Mouse (Mus musculus) hindbrain, embryonic 10.5 days (tissue): Measurements from ENCODE around the gene Col15a1. TPM values are rescaled to one million over a fixed set of nuclear protein-coding genes. Genes with fewer than 3 reads are reported as not detected.

Source experiments
- DNase-seq: peaks from one replicate; pipeline ENCODE4 v3.0.0-alpha.2; 2017; ENCODE audit warnings: low spot score
- H3K27ac ChIP-seq: fragments of 300-500 bp; sonication (generic); 2 replicates; pipeline ENCODE4 v1.5.1; 2016; ENCODE audit warnings: mild to moderate bottlenecking, moderate library complexity
- H3K27me3 ChIP-seq: fragments of 300-500 bp; sonication (generic); 2 replicates; pipeline ENCODE4 v1.6.1; 2016; ENCODE audit warnings: mild to moderate bottlenecking; ENCODE audit not compliant: poor library complexity, insufficient read depth, severe bottlenecking
- H3K36me3 ChIP-seq: fragments of 300-500 bp; sonication (generic); 2 replicates; pipeline ENCODE4 v1.6.1; 2016; ENCODE audit warnings: mild to moderate bottlenecking, moderate library complexity
- H3K4me1 ChIP-seq: fragments of 300-500 bp; sonication (generic); replicated peaks from 2 replicates; pipeline ENCODE4 v1.6.1; 2016; ENCODE audit warnings: mild to moderate bottlenecking
- H3K4me3 ChIP-seq: fragments of 300-500 bp; sonication (generic); 2 replicates; pipeline ENCODE4 v1.5.1; 2016; ENCODE audit warnings: mild to moderate bottlenecking, moderate library complexity
- H3K9me3 ChIP-seq: fragments of 300-500 bp; sonication (generic); 2 replicates; pipeline ENCODE4 v1.6.1; 2016; ENCODE audit warnings: mild to moderate bottlenecking, moderate library complexity
- WGBS: fragments of 180-500 bp; shearing (Covaris S2); methylation state at CpG from one replicate; pipeline ENCODE4 v1.1.7; 2016; 5-methylcytosine and 5-hydroxymethylcytosine counted together
- polyA plus RNA-seq: library from polyadenylated mRNA; unstranded; fragments of >200 nt; fragmentation: Nextera tagmentation; extraction: Ambion mirVana; gene quantifications from 2 replicates; pipeline ENCODE4 v1.2.1, GENCODE M21; 2016

The Col15a1 gene
- polyA plus RNA-seq, 1 experiment from 2014 or later: 4.7 TPM

DNA sequence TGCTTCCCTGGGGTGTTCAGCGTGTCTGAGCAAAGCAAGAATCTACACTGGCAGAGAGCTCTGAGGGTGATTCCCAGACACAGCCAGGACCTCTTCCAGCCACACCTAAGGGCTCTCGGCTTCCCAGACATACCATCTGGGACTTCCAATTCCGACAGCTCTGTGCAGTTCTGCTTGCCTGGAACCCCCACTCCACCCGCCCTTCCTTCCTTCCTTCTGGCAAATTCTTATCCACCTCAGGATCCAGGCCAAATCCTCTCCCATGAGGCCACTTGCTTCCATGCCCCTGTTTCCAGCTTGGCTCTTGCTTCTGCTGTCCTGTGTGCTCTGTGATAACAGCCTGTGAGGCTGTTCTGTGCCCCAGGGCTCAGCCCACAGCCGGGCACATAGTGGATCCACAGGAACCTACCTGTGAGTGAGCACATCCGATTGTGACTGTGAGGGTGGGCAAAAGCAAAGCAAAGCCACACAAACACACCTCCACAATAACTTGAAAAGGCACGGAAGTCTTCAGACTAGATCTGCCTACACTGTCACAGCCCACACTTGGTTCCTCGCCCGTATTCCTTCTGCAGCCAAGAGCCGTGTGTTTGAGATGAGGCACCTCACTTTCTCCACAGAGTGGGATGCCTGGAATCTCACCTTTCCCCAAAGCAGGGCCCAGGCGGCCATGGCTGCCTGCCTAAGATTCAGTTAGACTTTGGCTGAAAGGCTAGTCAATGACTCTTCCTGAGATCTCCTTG lies 43.9 kb downstream of the Col15a1 start:
- Histone ChIP-seq H3K36me3 (no peaks in the 10 kb centered on the region), H3K27ac (no peak overlapping the region), H3K27me3 (no peaks in the 10 kb centered on the region), H3K4me3 (no peak overlapping the region), H3K9me3 (0 out of 2 replicates have a peak, but pooled peaks cover 4% of the 10 kb centered on the region), H3K4me1 (peaks cover 7% of the 10 kb centered on the region; the same call in 1 of the 2 replicates)
- DNase-seq: no peak
- WGBS: 89% methylated on average over 11 of the region's 11 CpGs

DNA sequence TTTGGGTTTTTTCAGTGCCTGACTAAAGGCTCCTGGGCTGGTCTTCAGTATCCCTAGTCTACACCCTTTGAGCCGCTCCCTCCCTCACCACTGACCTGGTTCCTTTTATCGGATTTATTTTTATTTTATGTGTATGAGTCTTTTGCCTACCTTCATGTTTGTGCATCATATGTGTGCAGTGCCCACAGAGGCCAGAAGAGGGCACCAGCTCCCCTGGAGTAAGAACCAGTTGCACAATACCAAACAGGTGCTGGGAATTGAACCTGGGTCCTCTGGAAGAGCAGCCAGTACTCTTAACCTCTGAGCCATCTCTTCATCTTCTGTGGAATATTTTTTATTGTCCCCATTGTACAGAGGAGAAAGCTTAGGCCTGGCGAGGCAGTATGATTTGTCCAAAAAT lies 44.7 kb downstream of the Col15a1 start:
- Histone ChIP-seq H3K9me3 (0 out of 2 replicates have a peak, but pooled peaks cover 4% of the 10 kb centered on the region), H3K27ac (no peak overlapping the region), H3K36me3 (no peaks in the 10 kb centered on the region), H3K27me3 (no peaks in the 10 kb centered on the region), H3K4me1 (peaks cover 5% of the 10 kb centered on the region; the same call in 1 of the 2 replicates), H3K4me3 (no peak overlapping the region)
- 95% methylated on average over 3 of the region's 3 CpGs for WGBS
- DNase-seq: no peak

DNA sequence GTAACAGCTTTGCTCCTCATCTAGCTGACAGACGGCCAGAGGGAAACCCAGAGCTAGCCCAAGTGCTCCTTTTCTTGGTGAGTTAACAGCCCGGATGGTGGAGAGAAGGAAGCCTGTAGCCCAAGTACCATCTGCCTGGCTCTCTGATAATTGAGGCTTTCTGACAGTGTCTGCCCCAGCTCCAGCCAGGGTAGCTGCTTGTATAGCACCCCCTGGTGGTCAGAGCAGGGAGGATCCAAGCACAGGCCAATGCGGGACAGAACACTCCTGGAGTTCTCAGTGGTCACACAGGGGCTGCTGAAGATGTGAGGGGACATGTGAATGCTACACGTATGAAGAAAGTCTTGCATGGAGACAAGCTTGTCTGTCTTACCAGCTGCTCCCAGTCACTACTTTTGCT lies 47.7 kb downstream of the Col15a1 start:
- Histone ChIP-seq H3K27ac (no peak overlapping the region), H3K4me1 (no peaks in the 10 kb centered on the region; the same call in 1 of the 2 replicates), H3K4me3 (no peak overlapping the region), H3K9me3 (0 out of 2 replicates have a peak, but pooled peaks cover 4% of the 10 kb centered on the region), H3K36me3 (no peaks in the 10 kb centered on the region), H3K27me3 (no peaks in the 10 kb centered on the region)
- peak; percentile 75 for DNase-seq
- 35% methylated on average over 4 of the region's 4 CpGs for WGBS

DNA sequence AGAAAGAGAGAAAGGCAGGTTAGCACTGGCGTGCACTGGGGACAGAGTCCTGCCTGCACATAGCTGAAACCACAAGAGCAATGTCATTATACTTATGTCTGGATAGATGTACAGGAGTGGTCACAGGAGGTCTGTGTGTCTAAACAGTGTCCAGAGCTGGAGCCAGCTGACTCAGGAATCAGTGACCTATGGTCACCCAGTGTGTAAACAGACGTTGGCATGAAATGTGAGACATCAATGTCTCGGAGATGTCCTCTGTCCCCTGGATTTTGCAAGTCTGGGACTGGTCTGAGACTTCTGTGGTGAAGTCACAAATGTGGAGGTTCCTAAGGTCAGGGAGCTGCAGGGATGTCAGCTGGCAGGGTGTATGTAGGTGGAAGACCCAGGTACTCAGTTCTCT lies 50.2 kb downstream of the Col15a1 start:
- H3K4me1 ChIP-seq: peaks cover under 1% of the 10 kb centered on the region; the same call in 1 of the 2 replicates
- no peak overlapping the region for H3K4me3 ChIP-seq
- no peak overlapping the region for H3K27ac ChIP-seq
- no peaks in the 10 kb centered on the region for H3K36me3 ChIP-seq
- no peak for DNase-seq
- no peaks in the 10 kb centered on the region for H3K9me3 ChIP-seq
- WGBS: 71% methylated on average over 3 of the region's 3 CpGs
- H3K27me3 ChIP-seq: no peaks in the 10 kb centered on the region

DNA sequence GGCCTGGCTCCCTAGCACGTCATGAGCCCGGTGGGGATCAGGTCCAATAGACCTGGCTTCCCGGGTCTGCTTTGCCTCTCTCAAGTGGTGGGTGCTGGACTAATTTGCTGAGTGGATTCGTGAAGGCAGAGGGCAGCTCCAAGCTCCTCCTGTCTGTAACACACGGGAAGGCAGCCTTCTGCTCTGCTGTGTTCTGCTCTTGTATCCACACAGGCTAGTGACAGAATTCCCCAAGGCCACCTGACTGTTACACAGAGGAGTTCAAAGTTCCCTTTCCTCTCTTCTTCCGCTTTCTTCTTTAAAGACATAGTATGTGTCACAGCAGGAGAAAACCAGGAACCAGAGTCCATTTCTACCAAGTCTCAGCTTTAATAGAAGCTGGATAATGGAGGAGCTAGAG lies 53.1 kb downstream of the Col15a1 start:
- H3K4me3 ChIP-seq: no peak overlapping the region
- no peak for DNase-seq
- no peaks in the 10 kb centered on the region for H3K36me3 ChIP-seq
- WGBS: 81% methylated on average over 6 of the region's 6 CpGs
- no peaks in the 10 kb centered on the region for H3K9me3 ChIP-seq
- no peak overlapping the region for H3K27ac ChIP-seq
- peaks cover 5% of the 10 kb centered on the region; the same call in 1 of the 2 replicates for H3K4me1 ChIP-seq
- H3K27me3 ChIP-seq: no peaks in the 10 kb centered on the region

DNA sequence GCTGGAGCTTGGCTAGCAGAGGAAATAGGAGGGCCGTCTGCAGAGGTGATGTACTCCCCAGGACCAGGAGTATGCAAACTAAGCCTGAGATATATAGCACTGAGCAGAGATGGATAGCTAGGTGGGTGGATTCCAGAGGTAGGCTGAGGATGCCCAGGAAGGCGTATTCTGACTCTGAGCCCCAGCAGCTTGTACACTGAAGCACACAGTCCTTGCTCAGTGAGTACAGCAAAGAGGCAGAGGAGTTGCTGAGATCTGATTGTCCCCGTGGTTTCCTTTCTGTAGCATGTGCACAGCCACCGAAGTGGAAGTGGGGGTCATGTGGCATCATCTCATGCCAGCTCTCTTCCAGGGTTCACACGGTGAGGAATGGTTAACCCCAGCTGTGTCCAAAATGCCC lies 54.0 kb downstream of the Col15a1 start:
- no peaks in the 10 kb centered on the region for H3K36me3 ChIP-seq
- H3K27ac ChIP-seq: no peak overlapping the region
- no peak overlapping the region for H3K4me3 ChIP-seq
- no peaks in the 10 kb centered on the region for H3K27me3 ChIP-seq
- H3K4me1 ChIP-seq: peaks cover 5% of the 10 kb centered on the region; the same call in 1 of the 2 replicates
- no peak for DNase-seq
- 78% methylated on average over 5 of the region's 5 CpGs for WGBS
- no peaks in the 10 kb centered on the region for H3K9me3 ChIP-seq

DNA sequence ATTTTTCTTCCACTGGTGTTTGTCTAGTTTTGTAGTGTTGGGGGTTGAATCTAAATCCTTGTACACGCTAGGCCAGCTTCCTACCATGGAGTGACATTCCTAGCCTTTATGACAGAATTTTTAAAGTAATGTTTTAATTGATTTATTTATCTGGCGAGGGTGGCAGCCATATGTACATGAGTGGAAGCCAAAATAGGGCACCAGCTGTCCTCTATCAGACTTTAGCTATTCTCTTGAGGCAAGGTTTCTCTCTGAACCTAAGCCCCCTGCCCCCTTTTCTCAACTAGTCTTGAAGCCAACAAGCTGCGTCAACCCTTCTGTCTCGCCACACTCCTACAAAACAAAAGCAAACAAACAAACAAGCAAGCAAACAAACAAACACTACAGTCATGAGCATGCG lies 57.6 kb downstream of the Col15a1 start:
- Histone ChIP-seq H3K4me1 (peaks cover 11% of the 10 kb centered on the region; the same call in 1 of the 2 replicates), H3K4me3 (no peak overlapping the region), H3K9me3 (no peaks in the 10 kb centered on the region), H3K27ac (no peak overlapping the region), H3K36me3 (no peaks in the 10 kb centered on the region), H3K27me3 (no peaks in the 10 kb centered on the region)
- no peak for DNase-seq
- WGBS: 83% methylated on average over 5 of the region's 5 CpGs

DNA sequence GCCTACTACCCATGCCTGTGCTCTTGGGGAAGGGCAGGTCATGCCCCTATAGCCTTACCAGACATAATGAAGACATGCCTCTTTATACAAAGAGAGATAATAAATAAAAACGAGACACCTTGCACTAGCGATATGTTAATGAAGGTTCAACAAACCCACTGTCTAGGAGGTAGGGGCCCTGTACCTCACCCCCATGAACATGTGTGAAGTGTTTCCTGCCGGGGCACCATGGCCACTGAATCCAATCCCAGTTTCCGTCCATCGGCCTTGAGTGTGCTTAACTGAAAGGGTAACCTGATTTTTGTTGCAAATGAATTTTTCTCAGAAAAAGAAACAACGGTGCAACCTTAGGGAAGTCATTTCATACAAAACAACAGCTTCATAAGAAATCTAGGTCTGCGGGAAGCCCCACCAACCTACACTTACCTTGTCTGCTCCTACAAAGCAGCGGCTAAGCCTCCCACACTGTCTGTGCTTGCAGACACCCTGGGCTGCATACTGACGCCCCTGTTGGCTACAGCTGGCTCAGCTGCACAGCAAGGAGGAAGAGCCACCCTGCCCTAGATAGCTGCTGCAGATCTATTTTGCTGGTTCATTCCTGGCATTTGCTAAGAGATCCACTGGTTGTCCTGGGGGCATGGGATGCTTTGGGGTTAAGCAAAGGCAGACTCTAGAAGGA lies 64.6 kb downstream of the Col15a1 start:
- Histone ChIP-seq H3K4me3 (no peak overlapping the region), H3K9me3 (no peaks in the 10 kb centered on the region), H3K4me1 (0 out of 2 replicates have a peak, but pooled peaks cover 4% of the 10 kb centered on the region), H3K36me3 (no peaks in the 10 kb centered on the region), H3K27ac (no peak overlapping the region), H3K27me3 (no peaks in the 10 kb centered on the region)
- 84% methylated on average over 9 of the region's 9 CpGs for WGBS
- no peak for DNase-seq

DNA sequence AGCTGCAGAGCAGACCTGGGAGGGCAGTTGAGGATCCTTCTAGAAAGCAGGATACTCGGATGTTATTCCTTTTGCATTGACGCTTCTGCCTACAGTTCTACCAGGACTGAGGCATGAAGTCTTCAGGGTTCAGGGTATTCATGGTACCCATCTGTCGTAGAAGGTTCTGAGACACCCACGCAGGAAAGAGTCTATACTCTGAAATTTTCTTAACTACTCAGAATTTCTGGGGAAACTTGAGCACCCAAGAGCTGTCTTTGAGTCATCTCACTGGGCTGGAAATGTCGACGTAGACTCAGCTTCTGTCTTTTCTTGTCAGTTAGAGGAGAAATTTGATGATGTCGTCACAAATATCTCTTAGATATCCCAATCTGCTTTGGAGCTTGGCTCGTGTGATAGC lies 65.8 kb downstream of the Col15a1 start:
- no peaks in the 10 kb centered on the region for H3K9me3 ChIP-seq
- no peaks in the 10 kb centered on the region for H3K27me3 ChIP-seq
- WGBS: 89% methylated on average over 8 of the region's 8 CpGs
- no peak overlapping the region for H3K27ac ChIP-seq
- H3K4me1 ChIP-seq: 0 out of 2 replicates have a peak, but pooled peaks cover 4% of the 10 kb centered on the region
- DNase-seq: no peak
- H3K36me3 ChIP-seq: no peaks in the 10 kb centered on the region
- no peak overlapping the region for H3K4me3 ChIP-seq

DNA sequence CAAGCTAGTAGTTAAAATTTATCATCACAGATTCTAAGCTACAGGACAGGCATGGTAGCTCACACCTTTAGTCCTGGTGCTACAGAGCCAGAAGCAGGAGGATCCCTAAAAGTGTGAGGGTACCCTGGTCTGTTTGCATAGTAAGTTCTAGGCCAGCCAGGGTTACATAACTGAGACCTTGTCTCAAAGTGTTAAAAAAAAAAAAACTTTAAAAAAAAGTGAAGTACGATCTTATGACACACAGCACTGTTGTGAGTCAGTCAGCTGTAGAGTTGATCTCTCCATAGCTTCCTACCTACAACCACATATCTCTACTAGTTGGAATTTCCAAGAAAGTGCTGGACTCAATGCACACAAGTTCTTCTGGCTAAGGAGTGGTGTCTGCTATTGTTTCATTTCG lies 67.0 kb downstream of the Col15a1 start:
- Histone ChIP-seq H3K4me1 (0 out of 2 replicates have a peak, but pooled peaks cover 8% of the 10 kb centered on the region), H3K4me3 (no peak overlapping the region), H3K27ac (no peak overlapping the region), H3K9me3 (no peaks in the 10 kb centered on the region), H3K36me3 (no peaks in the 10 kb centered on the region), H3K27me3 (no peaks in the 10 kb centered on the region)
- no peak for DNase-seq
- 86% methylated on average over 2 of the region's 2 CpGs for WGBS

DNA sequence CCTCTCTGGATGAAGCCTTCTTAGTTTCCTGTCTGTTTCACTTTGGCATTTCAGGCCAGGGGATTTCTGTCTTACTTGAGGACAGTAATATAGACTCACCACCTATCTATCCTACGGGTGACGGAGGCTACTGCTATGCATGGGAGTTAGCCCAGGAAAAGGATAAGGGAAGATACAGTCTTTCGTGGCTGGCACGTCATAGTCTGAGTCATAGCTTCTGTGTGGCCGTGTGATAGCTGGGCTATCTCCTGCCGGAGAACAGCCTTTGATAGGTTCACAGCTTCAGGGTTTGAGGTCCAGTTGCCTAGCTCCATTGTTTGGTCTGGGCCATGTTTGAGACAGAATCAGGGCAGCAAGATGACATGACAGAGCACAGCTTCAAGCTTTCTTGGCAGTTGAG lies 70.4 kb downstream of the Col15a1 start:
- Histone ChIP-seq H3K27ac (no peak overlapping the region), H3K9me3 (no peaks in the 10 kb centered on the region), H3K4me3 (no peak overlapping the region), H3K4me1 (peaks cover 10% of the 10 kb centered on the region; the same call in 1 of the 2 replicates), H3K27me3 (no peaks in the 10 kb centered on the region), H3K36me3 (no peaks in the 10 kb centered on the region)
- DNase-seq: no peak
- WGBS: 94% methylated on average over 6 of the region's 6 CpGs

DNA sequence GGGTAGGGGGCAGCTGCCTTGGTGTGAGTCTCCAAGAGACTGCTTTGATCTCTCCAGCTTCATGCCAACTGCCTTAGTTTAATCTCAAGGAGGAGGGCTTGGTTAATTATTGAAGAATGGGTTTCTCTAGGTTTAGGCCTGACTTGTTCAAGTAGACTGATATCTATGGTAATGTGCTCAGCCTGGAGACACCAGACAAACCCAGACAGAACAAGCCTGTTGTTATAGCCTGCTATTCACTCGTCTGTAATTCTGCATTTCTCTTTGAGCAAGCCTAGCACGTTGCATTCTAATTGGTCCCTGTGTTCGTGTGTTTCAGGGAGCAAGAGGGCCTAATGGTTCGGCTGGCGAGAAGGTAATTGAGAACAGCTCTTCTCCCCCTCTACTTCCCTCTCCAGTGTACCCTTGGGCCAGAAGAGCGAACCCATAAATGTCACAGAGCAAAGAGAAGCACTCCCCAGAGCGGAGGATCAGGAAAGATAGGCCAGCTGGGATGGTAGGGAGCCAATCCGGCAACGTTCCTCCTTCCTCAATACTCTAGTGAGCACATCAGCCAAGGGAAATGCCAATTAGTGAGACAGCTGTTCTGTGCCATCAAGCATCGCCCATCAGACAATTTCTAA lies 71.2 kb downstream of the Col15a1 start:
- Histone ChIP-seq H3K9me3 (no peaks in the 10 kb centered on the region), H3K4me3 (no peak overlapping the region), H3K4me1 (peaks cover 11% of the 10 kb centered on the region; the same call in 1 of the 2 replicates), H3K27ac (no peak overlapping the region), H3K36me3 (no peaks in the 10 kb centered on the region), H3K27me3 (no peaks in the 10 kb centered on the region)
- WGBS: 80% methylated on average over 10 of the region's 10 CpGs
- DNase-seq: no peak

DNA sequence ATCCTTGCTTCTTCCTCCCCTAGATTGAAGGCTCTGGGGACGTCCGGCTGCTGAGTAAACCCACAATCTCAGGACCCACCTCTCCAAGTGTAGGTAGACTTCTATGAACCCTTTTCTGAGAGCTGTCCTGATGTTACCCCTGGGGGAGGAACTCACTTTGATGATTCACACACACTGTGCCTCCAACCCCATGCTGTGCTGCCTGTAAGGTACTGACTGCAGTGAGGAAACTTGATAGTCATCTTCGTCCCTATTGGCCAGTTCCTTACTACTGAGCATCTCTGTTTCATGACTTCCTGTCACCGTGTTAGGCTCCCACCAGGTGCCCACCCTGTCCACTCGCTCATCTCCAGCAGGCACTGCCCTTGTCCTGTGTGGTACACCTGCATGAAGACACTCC lies 72.2 kb downstream of the Col15a1 start:
- WGBS: 86% methylated on average over 5 of the region's 5 CpGs
- Histone ChIP-seq H3K36me3 (no peaks in the 10 kb centered on the region), H3K4me1 (peaks cover 19% of the 10 kb centered on the region), H3K27ac (no peak overlapping the region), H3K4me3 (no peak overlapping the region), H3K9me3 (no peaks in the 10 kb centered on the region), H3K27me3 (no peaks in the 10 kb centered on the region)
- DNase-seq: no peak
